Mouse (Mus musculus) olfactory bulb, adult 2 months (tissue): ENCODE data around the gene Rasd2. TPM values are rescaled to one million over a fixed set of nuclear protein-coding genes. Genes with fewer than 3 reads are reported as not detected.

Experiments used
- H3K27ac ChIP-seq: fragments of 200-500 bp; 2 replicates; pipeline ENCODE4 v1.5.1; 2012; ENCODE audit warnings: low read depth, low read length; ENCODE audit not compliant: insufficient read depth
- H3K4me1 ChIP-seq: fragments of 200-500 bp; 2 replicates; pipeline ENCODE4 v1.6.1; 2012; ENCODE audit warnings: low read length; ENCODE audit not compliant: control insufficient read depth, insufficient read depth
- H3K4me3 ChIP-seq: fragments of 200-500 bp; 2 replicates; pipeline ENCODE4 v1.5.1; 2012; ENCODE audit warnings: mild to moderate bottlenecking, low read depth, low read length, moderate library complexity; ENCODE audit not compliant: insufficient read depth
- CTCF ChIP-seq: fragments of 200-500 bp; IDR thresholded peaks from 2 replicates; pipeline ENCODE4 v1.5.1; 2012; ENCODE audit warnings: low read depth, mild to moderate bottlenecking, low read length, moderate library complexity; ENCODE audit not compliant: insufficient read depth
- POLR2A ChIP-seq: fragments of 200-500 bp; IDR thresholded peaks from 2 replicates; pipeline ENCODE4 v1.6.1; 2012; ENCODE audit warnings: mild to moderate bottlenecking, low read depth, low read length, moderate library complexity; ENCODE audit not compliant: insufficient read depth
- WGBS: fragments of 180-500 bp; shearing (Covaris S2); methylation state at CpG from one replicate; pipeline ENCODE4 v1.1.7; 2018; 5-methylcytosine and 5-hydroxymethylcytosine counted together
- polyA plus RNA-seq: library from polyadenylated mRNA; stranded (reverse); fragments of >200 nt; gene quantifications from 2 replicates; pipeline ENCODE4 v1.2.4, GENCODE M21; 2012; ENCODE audit warnings: low replicate concordance; ENCODE audit not compliant: missing spikeins, insufficient read depth, insufficient read length

Rasd2 gene
- polyA plus RNA-seq, 1 experiment: not detected

DNA sequence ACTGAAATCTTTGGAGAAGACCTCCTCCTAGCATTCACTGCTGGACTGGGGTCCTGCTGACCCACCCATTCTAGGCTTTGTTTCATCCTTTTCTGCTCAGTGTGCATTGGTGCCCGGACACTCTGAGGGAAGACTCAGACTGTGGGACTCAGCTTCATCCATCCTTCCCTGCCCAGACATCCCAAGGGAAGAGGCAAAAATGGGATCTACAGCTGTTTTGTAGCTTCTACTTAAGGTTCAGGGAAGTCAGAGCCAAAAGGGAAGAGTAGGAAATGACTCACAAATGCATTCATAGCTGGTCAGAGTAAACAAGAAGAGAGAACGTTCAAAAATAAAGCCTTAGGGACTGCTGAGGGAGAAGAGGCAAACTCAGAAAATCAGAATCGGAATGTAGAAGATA is 40.3 kb downstream of the Rasd2 start:
- Histone ChIP-seq H3K27ac (no peak overlapping the region), H3K4me1 (no peaks in the 10 kb centered on the region), H3K4me3 (no peak overlapping the region)
- TF ChIP-seq CTCF (no peak), POLR2A (no peak)
- WGBS: 71% methylated on average over 3 of the region's 3 CpGs

DNA sequence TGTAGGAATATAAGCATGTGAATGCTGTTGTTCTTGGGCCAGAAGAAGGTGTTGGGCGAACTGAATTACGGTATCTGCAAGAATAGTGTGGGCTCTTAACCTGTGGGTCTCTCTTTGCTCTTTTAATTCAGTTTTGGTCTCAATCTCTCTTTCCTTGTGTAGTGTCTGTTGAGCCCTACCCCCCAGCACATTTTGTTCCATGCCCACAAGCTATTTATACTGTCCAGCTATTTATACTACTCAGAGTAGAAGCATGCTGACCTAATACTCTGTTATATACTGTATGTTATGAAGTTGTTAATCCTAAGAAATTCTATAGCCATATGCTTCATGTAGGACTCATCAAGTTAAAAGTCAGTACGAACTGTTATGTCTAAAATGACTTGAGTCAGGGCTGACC is 41.9 kb downstream of the Rasd2 start:
- TF ChIP-seq CTCF (no peak), POLR2A (no peak)
- no peak overlapping the region for H3K4me3 ChIP-seq
- WGBS: 89% methylated on average over 3 of the region's 3 CpGs
- no peaks in the 10 kb centered on the region for H3K4me1 ChIP-seq
- H3K27ac ChIP-seq: no peak overlapping the region

DNA sequence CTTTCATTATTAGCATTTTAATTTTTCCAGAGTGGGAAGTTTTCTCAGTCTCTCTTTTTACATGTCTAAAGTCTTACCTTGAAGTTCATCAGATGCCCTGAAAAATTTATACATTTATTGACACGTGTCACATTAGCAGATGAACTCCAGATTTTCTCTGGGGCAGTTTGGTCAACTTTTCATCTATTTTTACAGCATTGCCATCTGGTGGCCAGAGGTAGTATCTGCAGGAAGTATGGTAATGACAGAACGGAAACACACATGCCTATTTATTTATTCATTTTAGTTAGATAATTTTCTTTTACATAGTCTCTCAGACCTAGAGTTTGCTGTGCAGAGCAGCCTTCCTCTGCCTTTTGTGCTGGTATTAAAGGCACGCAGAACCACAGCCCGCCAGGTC is 58.4 kb downstream of the Rasd2 start:
- Histone ChIP-seq H3K27ac (no peak overlapping the region), H3K4me3 (no peak overlapping the region), H3K4me1 (no peaks in the 10 kb centered on the region)
- WGBS: 29% methylated on average over 4 of the region's 4 CpGs
- no peak for TF ChIP-seq CTCF
- no peak for TF ChIP-seq POLR2A

Other genes with a start within 250 kb of the Rasd2 start
- gene Hmgxb4, start 220.6 kb upstream of the Rasd2 start, polyA plus RNA-seq: not detected in 2 replicates
- gene Tom1, start 180.2 kb upstream of the Rasd2 start, polyA plus RNA-seq: 280 TPM in 1 of 2 replicates, not detected in the other
- not detected in 2 replicates for gene Hmox1, start 120.3 kb upstream of the Rasd2 start, polyA plus RNA-seq
- gene Mcm5, start 104.4 kb upstream of the Rasd2 start, polyA plus RNA-seq: not detected in 2 replicates
- not detected in 2 replicates for gene Gm10358, start 192.6 kb downstream of the Rasd2 start, polyA plus RNA-seq
- not detected in 2 replicates for gene Iqcm, start 234.8 kb downstream of the Rasd2 start, polyA plus RNA-seq